In the genomic region with DNA sequence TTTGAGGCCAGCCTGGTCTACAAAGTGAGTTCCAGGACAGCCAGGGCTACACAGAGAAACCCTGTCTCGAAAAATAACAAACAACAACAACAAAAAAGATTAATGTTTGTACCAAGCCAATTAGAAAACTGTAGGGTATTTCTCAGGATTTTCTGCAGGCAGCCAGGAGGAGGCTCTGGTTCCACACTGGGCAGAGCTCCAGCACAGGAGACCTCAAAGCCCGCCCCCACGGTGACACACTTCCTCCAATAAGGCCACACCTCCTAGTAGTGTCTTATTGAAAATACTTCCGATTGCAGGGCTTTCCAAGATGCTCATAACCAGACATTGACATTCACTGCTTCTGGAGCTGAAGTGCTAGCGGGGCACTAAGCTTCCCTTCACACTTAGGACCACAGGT, we compare ENCODE assay signal across 10 mouse cellular contexts. TPM values are rescaled to one million over a fixed set of nuclear protein-coding genes. Genes with fewer than 3 reads are reported as not detected.
DNase-seq lines count a peak whose midpoint lies in the region; ATAC-seq and TF ChIP-seq lines count a peak whose summit lies in the region.
"Not testable (repeated sequence)": the region's sequence is repeated elsewhere in the genome, so short reads cannot be mapped to it uniquely, and the experiment has no call there.
"Had no signal": no experiment of that assay in that cellular context is flagged by ENCODE, and none has a peak within 500 bp of the region (broad histone marks: within the 10 kb centered on the region; RNA-seq: fewer than 3 reads in every experiment).

No protein-coding gene starts in this region.

- H3K4me3 ChIP-seq in MEL (ENCODE audit: control insufficient read depth in 1 of 2, insufficient read depth in 1 of 2, low read depth in 2 of 2, low read length in 2 of 2): peak overlapping the region in 1 of 2 experiments; percentile 54; a peak in 2 of 4 replicates
- peak overlapping the region; percentile 26 for H3K4me3 ChIP-seq in bone marrow, adult 2 months (replicated peaks; ENCODE audit: control insufficient read depth, low read depth, low read length)
- H3K4me3 ChIP-seq in kidney, adult 2 months (ENCODE audit: insufficient read depth, low read depth, low read length); small intestine, adult 2 months (ENCODE audit: low read depth, low read length): not testable (repeated sequence)

- TF ChIP-seq POLR2A in MEL (IDR thresholded peaks at IDR 0.05; ENCODE audit: control insufficient read depth in 1 of 2, insufficient read depth in 1 of 2, low read depth in 1 of 2, low read length in 2 of 2, poor library complexity in 1 of 2); bone marrow, adult 2 months (IDR thresholded peaks at IDR 0.05; ENCODE audit: borderline replicate concordance, control insufficient read depth, low read depth, low read length); kidney, adult 2 months (IDR thresholded peaks at IDR 0.05; ENCODE audit: low read depth, low read length); small intestine, adult 2 months (IDR thresholded peaks at IDR 0.05; ENCODE audit: low read depth, low read length): not testable (repeated sequence)

- not testable (repeated sequence) for TF ChIP-seq RAD21 in MEL (IDR thresholded peaks at IDR 0.05; ENCODE audit: low read depth, low read length)

- H3K9me3 ChIP-seq in MEL (replicated peaks; ENCODE audit: insufficient read depth, low read length): not testable (repeated sequence)

- TF ChIP-seq EP300 in MEL (IDR thresholded peaks at IDR 0.05; ENCODE audit: low read depth in 1 of 2, low read length in 2 of 2): not testable (repeated sequence)

- H3K27me3 ChIP-seq in MEL (ENCODE audit: control insufficient read depth in 1 of 2, insufficient read depth in 2 of 2, low read length in 2 of 2); kidney, adult 2 months (replicated peaks; ENCODE audit: control insufficient read depth, insufficient read depth, low read length); small intestine, adult 2 months (ENCODE audit: control insufficient read depth, insufficient read depth, low read length): not testable (repeated sequence)

- 37% methylated on average over 5 of the region's 5 CpGs for WGBS in bone marrow, adult 2 months
- WGBS in kidney, adult 2 months: 83% methylated on average over 5 of the region's 5 CpGs
- WGBS in small intestine, adult 2 months: 74% methylated on average over 5 of the region's 5 CpGs

- H3K9ac ChIP-seq in MEL (ENCODE audit: control insufficient read depth, low read depth, low read length, poor library complexity, severe bottlenecking): not testable (repeated sequence)

- peak; percentile 44 for DNase-seq in CD4-positive helper T cell, adult 2 months (ENCODE audit: low read depth, low spot score)
- DNase-seq in MEL (ENCODE audit: low read depth, low spot score): peak; percentile 47
- DNase-seq in kidney, adult 2 months: peak; percentile 60
- peak; percentile 38 for DNase-seq in lung, postnatal 36 days

- not testable (repeated sequence) for H3K79me2 ChIP-seq in MEL (ENCODE audit: control insufficient read depth, insufficient read depth, low read length, poor library complexity)

- not testable (repeated sequence) for H3K36me3 ChIP-seq in MEL (ENCODE audit: control insufficient read depth in 1 of 2, insufficient read depth in 2 of 2, low read length in 2 of 2); kidney, adult 2 months (ENCODE audit: control insufficient read depth, insufficient read depth, low read length); small intestine, adult 2 months (ENCODE audit: control insufficient read depth, insufficient read depth, low read length)

- not testable (repeated sequence) for H3K4me1 ChIP-seq in MEL (ENCODE audit: control insufficient read depth in 1 of 2, insufficient read depth in 2 of 2, low read length in 2 of 2); bone marrow, adult 2 months (ENCODE audit: control insufficient read depth, insufficient read depth, low read length); kidney, adult 2 months (ENCODE audit: control insufficient read depth, insufficient read depth, low read length); small intestine, adult 2 months (ENCODE audit: control insufficient read depth, insufficient read depth, insufficient read length, low read length)

- peak; percentile 93 for ATAC-seq in granulocyte monocyte progenitor cell, adult 5-6 weeks (replicated peaks; ENCODE audit: poor library complexity, severe bottlenecking)

- not testable (repeated sequence) for TF ChIP-seq CTCF in MEL (IDR thresholded peaks at IDR 0.05 in 2 of 3, conservative IDR thresholded peaks at IDR 0.05 in 1 of 3; ENCODE audit: control insufficient read depth in 1 of 3, insufficient read depth in 1 of 3, low read depth in 2 of 3, low read length in 3 of 3, poor library complexity in 1 of 3, severe bottlenecking in 1 of 3); bone marrow, adult 2 months (IDR thresholded peaks at IDR 0.05; ENCODE audit: control insufficient read depth, insufficient read depth, low read length); kidney, adult 2 months (conservative IDR thresholded peaks at IDR 0.05; ENCODE audit: insufficient read depth, insufficient read length, low read depth, low read length)
- TF ChIP-seq CTCF in small intestine, adult 2 months (IDR thresholded peaks at IDR 0.05; ENCODE audit: extremely low read depth, insufficient read length, insufficient replicate concordance, low read depth, low read length): peak; percentile 11; the same call in 1 of the 2 replicates

- not testable (repeated sequence) for H3K27ac ChIP-seq in MEL (ENCODE audit: control insufficient read depth, low read depth, low read length); bone marrow, adult 2 months (ENCODE audit: control insufficient read depth, insufficient read depth, low read depth, low read length, poor library complexity); kidney, adult 2 months (ENCODE audit: insufficient read depth, low read depth, low read length); small intestine, adult 2 months (ENCODE audit: insufficient read depth, low read depth, low read length)

RNA-seq across cellular contexts. Expression of a gene that starts 25.9 kb away (rescaled TPM):
- total RNA-seq in MEL (2012; rRNA removed): 0.04 TPM in 1 of 2 replicates, not detected in the other
- under 1 TPM in 1 of 2 experiments, not detected in 1; 0.06 TPM for polyA plus RNA-seq in MEL (2012; ENCODE audit: insufficient read depth in 1 of 2, insufficient read length in 2 of 2, low read depth in 1 of 2, low replicate concordance in 2 of 2, missing spikeins in 1 of 2)
- polyA plus RNA-seq in bone marrow, adult 2 months (2011; ENCODE audit: insufficient read depth, insufficient read length, low replicate concordance, missing spikeins): 1.0 and 1.1 TPM in 2 replicates
- total RNA-seq in granulocyte monocyte progenitor cell, adult 5-6 weeks (2014; fragmentation: Nextera tagmentation): 5.0 and 6.3 TPM in 2 replicates
- total RNA-seq in granulocyte monocyte progenitor cell, adult 5-6 weeks (2017): 4.3 and 8.8 TPM in 2 replicates
- 11.5 and 12.8 TPM in 2 replicates for polyA plus RNA-seq in kidney, adult 2 months (2012; rRNA removed)
- polyA plus RNA-seq in small intestine, adult 2 months (2012; rRNA removed): 3.5 and 10.0 TPM in 2 replicates
- polyA plus RNA-seq: heart, embryonic 11.5 days; midbrain, embryonic 10.5 days; neural tube, embryonic 11.5 days had no signal
